Mouse (Mus musculus) embryonic facial prominence, embryonic 14.5 days (tissue): ENCODE results near the gene Prmt7. TPM values are rescaled to one million over a fixed set of nuclear protein-coding genes. Genes with fewer than 3 reads are reported as not detected.

Source experiments
- ATAC-seq: fragments of 200-750 bp; cut with Nextera tagmentation; 2 replicates; pipeline ENCODE4 v1.8.0; 2017; ENCODE audit warnings: low read depth, moderate number of reproducible peaks, moderate TSS enrichment
- DNase-seq: peaks from one replicate; pipeline ENCODE4 v3.0.0-alpha.2; 2015; ENCODE audit warnings: low spot score
- H3K27ac ChIP-seq: fragments of 300-500 bp; sonication (generic); replicated peaks from 2 replicates; pipeline ENCODE4 v1.5.1; 2014; ENCODE audit warnings: low read depth, mild to moderate bottlenecking, low read length, moderate library complexity
- H3K27me3 ChIP-seq: fragments of 300-500 bp; sonication (generic); replicated peaks from 2 replicates; pipeline ENCODE4 v1.6.1; 2014; ENCODE audit warnings: low read length; ENCODE audit not compliant: control insufficient read depth, insufficient read depth
- H3K36me3 ChIP-seq: fragments of 300-500 bp; sonication (generic); 2 replicates; pipeline ENCODE4 v1.6.1; 2014; ENCODE audit warnings: low read length, mixed read lengths; ENCODE audit not compliant: control insufficient read depth, insufficient read depth
- H3K4me1 ChIP-seq: fragments of 300-500 bp; sonication (generic); 2 replicates; pipeline ENCODE4 v1.6.1; 2014; ENCODE audit warnings: antibody characterized with exemption, low read length; ENCODE audit not compliant: control insufficient read depth, insufficient read depth
- H3K4me2 ChIP-seq: fragments of 300-500 bp; sonication (generic); 2 replicates; pipeline ENCODE4 v1.6.1; 2014; ENCODE audit warnings: low read depth, mild to moderate bottlenecking, low read length, moderate library complexity, mixed read lengths
- H3K4me3 ChIP-seq: fragments of 300-500 bp; sonication (generic); 2 replicates; pipeline ENCODE4 v1.5.1; 2014; ENCODE audit warnings: low read depth, mild to moderate bottlenecking, low read length
- H3K9ac ChIP-seq: fragments of 300-500 bp; sonication (generic); 2 replicates; pipeline ENCODE4 v1.6.1; 2014; ENCODE audit warnings: low read depth, mild to moderate bottlenecking, low read length, moderate library complexity, mixed read lengths
- H3K9me3 ChIP-seq: fragments of 300-500 bp; sonication (generic); 2 replicates; pipeline ENCODE4 v1.6.1; 2016; ENCODE audit warnings: low read length; ENCODE audit not compliant: control insufficient read depth
- WGBS: fragments of 180-500 bp; shearing (Covaris S2); extraction: QIAGEN DNeasy Blood & Tissue Kit; methylation state at CpG from one replicate; pipeline ENCODE4 v1.1.7; 2014; 5-methylcytosine and 5-hydroxymethylcytosine counted together
- polyA plus RNA-seq: library from polyadenylated mRNA; unstranded; fragments of >200 nt; fragmentation: Nextera tagmentation; extraction: Ambion mirVana; gene quantifications from 2 replicates; pipeline ENCODE4 v1.2.1, GENCODE M21; 2014

Gene Prmt7
- polyA plus RNA-seq, 1 experiment from 2014 or later: 38.7 TPM

DNA sequence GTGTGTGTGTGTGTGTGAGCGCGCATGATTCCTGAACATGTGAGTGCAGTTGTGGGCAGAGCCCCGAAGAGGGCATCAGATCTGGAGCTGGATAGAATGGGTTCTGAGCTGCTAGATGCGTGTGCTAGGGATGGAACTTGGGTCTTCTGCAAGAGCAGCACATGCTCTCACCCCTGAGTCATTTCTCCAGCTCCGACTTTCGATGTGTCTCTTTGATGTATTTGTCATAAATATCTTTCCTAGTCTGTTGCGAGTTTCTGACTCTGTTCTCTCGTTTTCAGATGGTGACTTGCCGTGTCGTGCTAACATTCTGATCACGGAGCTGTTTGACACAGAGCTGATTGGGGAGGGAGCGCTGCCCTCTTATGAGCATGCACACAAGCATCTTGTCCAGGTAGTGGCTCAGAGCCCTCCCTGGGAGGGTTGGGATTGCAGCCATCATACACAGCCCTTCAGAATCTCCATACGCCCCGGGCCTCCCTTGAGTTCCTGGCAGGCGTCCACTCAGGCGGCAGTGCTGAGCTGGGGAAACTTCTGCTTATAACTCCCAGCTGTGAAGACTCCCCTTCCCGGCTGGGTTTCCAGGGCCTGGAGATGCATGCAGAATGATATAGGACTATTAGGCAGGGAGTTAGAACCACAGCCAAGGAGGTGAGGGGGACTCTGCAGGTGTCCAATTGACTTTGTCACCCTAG, 24.0 kb downstream of the Prmt7 start:
- Histone ChIP-seq H3K4me3 (no peak overlapping the region), H3K27ac (no peak overlapping the region), H3K27me3 (no peaks in the 10 kb centered on the region), H3K4me1 (no peaks in the 10 kb centered on the region), H3K36me3 (peaks cover 58% of the 10 kb centered on the region), H3K9me3 (no peaks in the 10 kb centered on the region), H3K4me2 (no peak overlapping the region), H3K9ac (no peak overlapping the region)
- ATAC-seq: no peak
- peak; percentile 20 for DNase-seq
- WGBS: 82% methylated on average over 17 of the region's 17 CpGs

- WGBS: 81% methylated on average over 5 of the region's 5 CpGs
- no peak overlapping the region for H3K4me2 ChIP-seq
- H3K27me3 ChIP-seq: no peaks in the 10 kb centered on the region
- ATAC-seq (no peak), DNase-seq (no peak)
- no peak overlapping the region for H3K27ac ChIP-seq
- H3K9me3 ChIP-seq: no peaks in the 10 kb centered on the region
- H3K9ac ChIP-seq: no peak overlapping the region
- no peaks in the 10 kb centered on the region for H3K4me1 ChIP-seq
- peaks cover 69% of the 10 kb centered on the region for H3K36me3 ChIP-seq
- no peak overlapping the region for H3K4me3 ChIP-seq
Observed at GRCm38 (mm10) chr8:106237106-106237505, 26.4 kb downstream of the Prmt7 start.

DNA sequence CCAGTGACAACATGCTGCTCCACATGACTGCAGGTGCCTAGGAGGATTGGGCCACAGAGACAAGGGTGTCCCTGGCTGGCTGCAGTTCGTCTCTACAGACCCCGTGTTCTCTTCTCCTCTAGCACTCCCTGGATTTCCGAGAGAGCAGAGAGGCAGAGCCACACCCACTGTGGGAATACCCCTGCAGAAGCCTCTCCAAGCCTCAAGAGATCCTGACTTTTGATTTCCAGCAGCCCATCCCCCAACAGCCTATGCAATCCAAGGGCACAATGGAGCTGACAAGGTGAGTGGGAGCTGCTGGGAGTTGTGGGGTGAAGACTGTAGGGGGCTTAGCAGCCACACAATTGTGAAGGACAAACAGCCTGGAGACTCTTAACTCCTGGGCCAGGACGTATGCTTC, 39.5 kb downstream of the Prmt7 start:
- ATAC-seq: no peak
- no peak overlapping the region for H3K9ac ChIP-seq
- no peak overlapping the region for H3K4me2 ChIP-seq
- H3K27ac ChIP-seq: no peak overlapping the region
- no peaks in the 10 kb centered on the region for H3K27me3 ChIP-seq
- no peak overlapping the region for H3K4me3 ChIP-seq
- H3K4me1 ChIP-seq: no peaks in the 10 kb centered on the region
- DNase-seq: no peak
- H3K9me3 ChIP-seq: no peaks in the 10 kb centered on the region
- WGBS: 68% methylated on average over 4 of the region's 4 CpGs
- peaks cover 85% of the 10 kb centered on the region for H3K36me3 ChIP-seq

GRCm38 (mm10) chr8:106258169-106258568, 47.4 kb downstream of the Prmt7 start:
- no peaks in the 10 kb centered on the region for H3K9me3 ChIP-seq
- WGBS: 38% methylated on average over 1 of the region's 1 CpGs
- no peaks in the 10 kb centered on the region for H3K4me1 ChIP-seq
- H3K4me2 ChIP-seq: no peak overlapping the region
- H3K9ac ChIP-seq: no peak overlapping the region
- no peak overlapping the region for H3K27ac ChIP-seq
- DNase-seq: no peak
- H3K36me3 ChIP-seq: peaks cover 19% of the 10 kb centered on the region
- H3K4me3 ChIP-seq: no peak overlapping the region
- H3K27me3 ChIP-seq: no peaks in the 10 kb centered on the region
- no peak for ATAC-seq

GRCm38 (mm10) chr8:106259579-106260255, 49.0 kb downstream of the Prmt7 start:
- Histone ChIP-seq H3K4me2 (no peak overlapping the region), H3K9me3 (no peaks in the 10 kb centered on the region), H3K27me3 (no peaks in the 10 kb centered on the region), H3K36me3 (peaks cover 13% of the 10 kb centered on the region), H3K27ac (no peak overlapping the region), H3K9ac (no peak overlapping the region), H3K4me3 (no peak overlapping the region), H3K4me1 (no peaks in the 10 kb centered on the region)
- WGBS: 89% methylated on average over 10 of the region's 10 CpGs
- no peak for ATAC-seq
- DNase-seq: no peak

- no peaks in the 10 kb centered on the region for H3K9me3 ChIP-seq
- H3K4me3 ChIP-seq: no peak overlapping the region
- H3K4me1 ChIP-seq: no peaks in the 10 kb centered on the region
- WGBS: 67% methylated on average over 4 of the region's 4 CpGs
- no peaks in the 10 kb centered on the region for H3K27me3 ChIP-seq
- H3K36me3 ChIP-seq: 0 out of 2 replicates have a peak, but pooled peaks cover 9% of the 10 kb centered on the region
- no peak overlapping the region for H3K27ac ChIP-seq
- ATAC-seq (no peak), DNase-seq (no peak)
- H3K9ac ChIP-seq: no peak overlapping the region
- no peak overlapping the region for H3K4me2 ChIP-seq
Observed at GRCm38 (mm10) chr8:106260894-106261293, 50.2 kb downstream of the Prmt7 start.

DNA sequence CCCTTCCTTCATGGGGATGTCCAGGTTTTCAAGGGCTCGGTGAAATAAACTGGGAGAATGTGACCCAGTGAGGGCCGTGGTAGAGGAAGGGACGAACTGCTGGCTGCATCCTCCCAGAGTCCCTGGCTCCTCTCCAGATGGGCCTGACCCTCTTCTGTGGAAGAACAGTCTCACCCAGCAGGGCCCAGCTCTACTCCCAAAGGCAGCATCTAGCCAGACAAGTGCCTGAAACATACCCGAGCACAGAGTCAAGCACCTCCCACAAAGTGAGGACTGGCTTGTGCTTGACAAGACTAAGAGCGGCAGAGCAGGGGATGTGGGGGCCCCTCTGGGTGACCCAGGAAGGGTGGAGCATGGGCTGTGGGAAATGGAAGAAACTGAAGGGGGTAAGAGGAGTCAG, 51.6 kb downstream of the Prmt7 start:
- H3K4me1 ChIP-seq: no peaks in the 10 kb centered on the region
- ATAC-seq: no peak
- WGBS: 56% methylated on average over 5 of the region's 5 CpGs
- no peak overlapping the region for H3K27ac ChIP-seq
- no peaks in the 10 kb centered on the region for H3K27me3 ChIP-seq
- H3K9ac ChIP-seq: no peak overlapping the region
- H3K9me3 ChIP-seq: no peaks in the 10 kb centered on the region
- no peak overlapping the region for H3K4me3 ChIP-seq
- DNase-seq: no peak
- H3K4me2 ChIP-seq: no peak overlapping the region
- 0 out of 2 replicates have a peak, but pooled peaks cover 9% of the 10 kb centered on the region for H3K36me3 ChIP-seq

DNA sequence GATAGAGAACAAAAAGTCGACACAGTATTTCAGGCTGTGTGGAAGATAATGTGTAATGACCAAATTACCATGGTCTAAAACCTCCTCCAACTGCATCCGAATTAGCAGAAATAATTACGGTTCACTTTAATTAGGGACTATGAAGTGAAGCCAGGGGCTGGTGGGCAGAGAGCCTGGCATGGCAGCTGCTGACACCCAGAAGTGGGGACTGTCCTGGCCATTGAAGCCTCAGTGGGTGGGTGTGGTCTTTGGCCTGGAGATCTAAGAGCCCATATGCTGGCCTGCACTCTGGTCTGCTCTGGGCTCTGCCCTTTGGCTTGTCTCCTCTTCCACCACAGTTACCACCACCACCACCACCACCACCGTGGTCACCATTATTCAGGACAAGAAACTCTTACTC, 53.2 kb downstream of the Prmt7 start:
- H3K4me3 ChIP-seq: no peak overlapping the region
- no peak overlapping the region for H3K4me2 ChIP-seq
- 0 out of 2 replicates have a peak, but pooled peaks cover 4% of the 10 kb centered on the region for H3K36me3 ChIP-seq
- ATAC-seq: no peak
- no peaks in the 10 kb centered on the region for H3K9me3 ChIP-seq
- no peak overlapping the region for H3K27ac ChIP-seq
- 79% methylated on average over 4 of the region's 4 CpGs for WGBS
- H3K4me1 ChIP-seq: no peaks in the 10 kb centered on the region
- no peak for DNase-seq
- H3K9ac ChIP-seq: no peak overlapping the region
- H3K27me3 ChIP-seq: no peaks in the 10 kb centered on the region

DNA sequence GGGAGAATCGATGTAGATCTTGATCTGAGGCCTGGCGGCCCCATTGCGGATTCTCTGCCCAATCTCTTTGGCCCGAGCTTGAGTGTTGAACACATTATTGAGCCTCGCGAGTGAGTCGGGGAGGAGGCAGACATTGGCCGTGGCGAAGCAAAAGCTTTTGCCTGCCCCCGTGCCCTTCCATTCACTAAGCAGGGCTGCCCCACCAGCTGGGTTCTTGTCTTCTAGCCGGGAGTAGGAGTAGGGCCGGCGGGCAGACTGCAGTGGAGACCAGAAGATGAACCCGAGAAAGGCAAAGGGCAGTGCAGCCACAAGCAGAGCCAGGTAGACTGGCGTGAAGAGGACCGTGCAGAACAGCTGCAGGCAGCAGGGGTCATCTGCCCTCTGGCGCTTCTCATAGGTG, 54.7 kb downstream of the Prmt7 start:
- Histone ChIP-seq H3K4me1 (peaks cover 10% of the 10 kb centered on the region), H3K4me3 (no peak overlapping the region), H3K4me2 (no peak overlapping the region), H3K36me3 (no peaks in the 10 kb centered on the region), H3K9ac (no peak overlapping the region), H3K27me3 (no peaks in the 10 kb centered on the region), H3K9me3 (no peaks in the 10 kb centered on the region), H3K27ac (no peak overlapping the region)
- ATAC-seq (no peak), DNase-seq (no peak)
- WGBS: 82% methylated on average over 17 of the region's 17 CpGs
